Mouse (Mus musculus): ENCODE results near the gene Snw1.
"Not testable (repeated sequence)": the region's sequence is repeated elsewhere in the genome, so short reads cannot be mapped to it uniquely, and the experiment has no call there.

Gene Snw1

DNA sequence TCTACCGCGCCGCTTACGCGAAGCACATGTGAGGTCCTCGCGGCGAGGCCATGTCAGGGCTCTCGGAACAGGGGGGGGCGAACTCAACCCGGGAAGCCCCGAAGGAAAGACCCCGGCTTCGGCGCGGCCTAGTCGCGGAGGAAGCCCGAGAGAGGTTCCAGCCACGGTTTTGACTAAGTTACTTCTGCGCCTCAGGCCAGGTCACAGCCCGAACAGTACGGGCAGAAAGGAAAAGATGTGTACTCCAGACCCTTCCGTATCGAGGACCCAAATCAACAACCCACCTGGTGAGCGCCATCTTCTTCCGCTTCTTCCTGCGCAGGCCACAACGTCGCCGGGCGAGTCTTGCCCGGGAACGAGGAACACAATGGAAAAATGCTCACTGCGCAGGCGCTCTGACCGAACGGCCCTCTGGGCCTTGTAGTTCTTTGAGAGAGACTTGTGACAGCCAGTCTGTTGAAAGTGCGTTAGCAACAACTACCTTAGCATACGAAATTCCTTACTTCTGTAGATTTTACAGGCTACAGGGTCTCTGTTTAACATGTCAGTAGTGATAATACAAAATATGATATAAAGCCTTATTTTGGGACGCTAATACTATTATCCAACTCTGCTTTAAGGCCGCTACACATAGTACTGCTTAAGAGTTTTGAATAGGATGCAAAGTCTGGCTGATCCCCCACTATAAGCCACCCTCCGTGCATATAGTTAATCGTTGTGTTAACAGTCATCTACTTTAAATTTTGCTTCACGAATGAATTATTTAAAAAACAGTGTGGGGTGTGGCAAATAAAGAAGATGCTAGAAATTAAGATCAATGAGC, at the start of gene Snw1:
Gene Snw1, minus strand, starts transcription at position 311 of the 823 bp plus-strand sequence.
- in situ Hi-C loops (cut with MboI, MseI), result no loop called here

DNA sequence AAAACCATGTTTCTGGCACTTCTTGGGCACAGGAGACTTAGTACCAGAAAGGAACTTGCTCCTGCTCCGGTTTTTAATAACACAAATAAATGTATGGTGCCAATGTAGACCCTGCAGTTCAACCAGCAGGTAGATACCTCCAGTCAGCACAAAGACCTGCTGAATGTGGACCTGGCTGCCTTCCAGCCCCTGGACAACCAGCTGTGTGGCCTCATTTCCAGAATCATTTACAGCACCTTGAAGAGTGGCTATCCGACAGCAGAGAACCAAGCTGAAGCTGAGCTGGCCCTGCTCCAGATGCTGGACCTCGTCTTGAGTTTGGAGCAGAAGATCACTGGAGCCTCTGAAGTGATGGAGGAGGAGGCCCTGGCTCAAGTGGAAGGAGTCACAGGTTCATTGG, 47.5 kb upstream of the Snw1 start:
- in situ Hi-C loops (cut with MboI, MseI), result not testable (repeated sequence)

DNA sequence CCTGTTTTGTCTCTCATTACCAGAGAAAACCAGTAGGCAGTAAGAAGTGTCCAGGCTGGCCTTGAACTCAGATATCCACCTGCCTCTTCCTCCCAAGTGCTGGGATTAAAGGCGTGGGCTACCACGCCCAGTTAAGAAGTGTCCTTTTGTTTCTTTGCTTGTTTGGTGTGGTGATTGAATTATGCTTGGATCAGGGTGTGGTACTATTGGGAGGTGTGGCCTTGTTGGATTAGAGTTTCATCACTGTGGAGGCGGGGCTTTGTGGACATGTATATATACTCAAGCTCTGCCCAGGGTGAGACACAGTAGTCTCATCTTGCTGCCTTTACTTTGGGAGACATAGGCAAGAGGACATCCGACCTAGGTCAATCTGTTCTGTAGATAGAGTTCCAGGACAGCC, 41.9 kb upstream of the Snw1 start, which contains the start of gene Gm8300:
Gene Gm8300, plus strand, starts transcription at position 301 of the 400 bp plus-strand sequence.
- in situ Hi-C loops (cut with MboI, MseI), result not testable (repeated sequence)

DNA sequence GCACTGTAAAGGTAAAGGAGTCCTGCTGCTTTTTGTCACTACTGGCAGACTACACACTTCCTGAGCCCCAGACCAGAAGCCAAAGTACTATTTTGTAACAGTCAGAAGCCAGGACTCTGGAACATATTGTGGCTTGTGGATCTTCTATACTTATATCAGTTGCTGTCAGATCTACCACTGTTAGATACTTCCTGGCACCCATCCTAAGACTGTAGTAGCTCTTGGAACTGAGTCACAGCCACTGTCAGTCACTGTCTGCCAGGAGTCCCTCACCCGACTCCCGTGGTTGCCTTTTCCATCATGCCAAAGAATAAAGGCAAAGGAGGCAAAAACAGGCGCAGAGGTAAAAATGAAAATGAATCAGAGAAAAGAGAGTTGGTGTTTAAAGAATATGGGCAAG, 22.3 kb upstream of the Snw1 start, which contains the start of gene Gm5788:
Gene Gm5788, plus strand, starts transcription at position 301 of the 400 bp plus-strand sequence.
- in situ Hi-C loops (cut with MboI, MseI), result not testable (repeated sequence)

DNA sequence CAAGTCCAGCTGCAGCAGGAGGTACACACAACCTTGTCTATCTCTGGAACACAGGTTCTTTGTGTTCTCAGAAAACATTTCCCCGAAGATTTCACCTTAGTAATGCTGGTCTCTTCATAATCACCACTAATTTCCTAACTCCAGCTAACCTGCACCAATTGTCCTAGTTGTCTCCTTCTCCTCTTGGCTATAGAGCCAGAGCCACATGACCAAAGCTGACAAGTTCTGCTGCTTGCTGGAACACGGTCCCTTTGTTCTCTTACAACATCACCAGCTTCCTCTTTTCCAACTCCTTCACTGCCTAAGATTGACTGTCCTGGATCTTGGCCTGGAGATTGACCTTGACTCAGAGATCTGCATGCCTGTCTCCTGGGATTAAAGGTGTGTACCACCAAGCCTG, 16.6 kb upstream of the Snw1 start:
- in situ Hi-C loops (cut with MboI, MseI), result not testable (repeated sequence)

DNA sequence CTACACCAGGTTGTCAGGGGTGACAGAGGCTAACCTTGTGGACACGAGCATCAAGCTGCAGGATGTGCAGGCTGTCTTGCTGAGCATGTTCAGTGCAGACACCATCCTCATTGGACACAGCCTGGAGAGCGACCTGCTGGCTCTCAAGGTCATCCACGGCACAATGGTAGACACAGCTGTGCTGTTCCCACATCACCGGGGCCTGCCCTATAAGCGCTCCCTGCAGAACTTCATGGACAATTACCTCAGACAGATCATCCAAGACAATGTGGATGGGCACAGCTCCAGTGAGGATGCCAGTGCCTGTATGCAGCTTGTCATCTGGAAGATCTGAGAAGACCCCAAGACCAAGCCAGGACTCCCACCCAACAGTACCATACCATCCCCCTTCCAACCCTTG, 10.4 kb upstream of the Snw1 start:
- in situ Hi-C loops (cut with MboI, MseI), result not testable (repeated sequence)

DNA sequence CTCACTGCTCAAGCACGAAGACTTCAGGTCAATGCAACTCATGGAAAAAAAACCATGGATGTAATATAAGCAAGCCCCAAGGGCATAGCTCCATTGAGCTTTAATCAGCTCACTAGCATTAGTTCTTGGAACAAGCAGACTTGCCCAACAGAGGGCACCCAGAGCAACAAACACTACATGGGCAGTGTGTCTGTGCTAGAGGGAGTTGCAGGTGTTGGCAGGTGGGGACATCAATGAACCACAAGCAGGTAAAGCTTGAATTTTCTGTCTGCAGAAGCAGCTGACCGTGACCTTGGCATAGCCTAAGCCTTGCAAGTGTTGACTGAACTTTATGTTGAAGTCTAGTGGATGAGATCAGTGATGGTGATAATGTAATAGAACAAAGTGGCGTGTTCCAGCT, 2.7 kb upstream of the Snw1 start:
- in situ Hi-C loops (cut with MboI, MseI), result no loop called here

DNA sequence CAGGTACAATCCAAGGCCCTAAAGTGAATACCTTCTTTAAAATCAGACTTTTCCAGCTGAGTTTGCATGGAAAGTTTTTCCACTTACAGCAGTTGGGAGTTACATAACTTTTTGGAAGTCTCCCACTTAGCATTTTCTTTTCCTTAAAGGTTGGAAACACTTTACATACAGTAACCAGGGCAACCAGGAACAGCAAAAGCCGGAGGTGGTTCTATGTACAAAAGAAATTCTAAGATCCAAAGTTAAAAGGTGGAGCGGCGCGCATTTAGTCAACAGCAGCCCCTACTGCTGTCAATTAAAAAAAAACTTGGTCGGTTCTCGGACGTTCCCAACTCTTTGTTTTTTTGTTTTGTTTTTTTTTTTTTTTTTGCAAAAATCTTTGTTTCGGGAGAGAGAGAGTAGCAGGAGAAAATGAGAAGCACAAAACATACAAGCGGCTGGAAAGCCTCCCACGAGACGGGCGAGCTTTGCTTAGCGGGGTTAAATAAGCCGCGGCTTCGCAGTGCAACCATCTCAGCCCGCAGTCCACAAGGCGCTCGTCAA, 582 bp downstream of the Snw1 start:
- in situ Hi-C loops (cut with MboI, MseI), result no loop called here

DNA sequence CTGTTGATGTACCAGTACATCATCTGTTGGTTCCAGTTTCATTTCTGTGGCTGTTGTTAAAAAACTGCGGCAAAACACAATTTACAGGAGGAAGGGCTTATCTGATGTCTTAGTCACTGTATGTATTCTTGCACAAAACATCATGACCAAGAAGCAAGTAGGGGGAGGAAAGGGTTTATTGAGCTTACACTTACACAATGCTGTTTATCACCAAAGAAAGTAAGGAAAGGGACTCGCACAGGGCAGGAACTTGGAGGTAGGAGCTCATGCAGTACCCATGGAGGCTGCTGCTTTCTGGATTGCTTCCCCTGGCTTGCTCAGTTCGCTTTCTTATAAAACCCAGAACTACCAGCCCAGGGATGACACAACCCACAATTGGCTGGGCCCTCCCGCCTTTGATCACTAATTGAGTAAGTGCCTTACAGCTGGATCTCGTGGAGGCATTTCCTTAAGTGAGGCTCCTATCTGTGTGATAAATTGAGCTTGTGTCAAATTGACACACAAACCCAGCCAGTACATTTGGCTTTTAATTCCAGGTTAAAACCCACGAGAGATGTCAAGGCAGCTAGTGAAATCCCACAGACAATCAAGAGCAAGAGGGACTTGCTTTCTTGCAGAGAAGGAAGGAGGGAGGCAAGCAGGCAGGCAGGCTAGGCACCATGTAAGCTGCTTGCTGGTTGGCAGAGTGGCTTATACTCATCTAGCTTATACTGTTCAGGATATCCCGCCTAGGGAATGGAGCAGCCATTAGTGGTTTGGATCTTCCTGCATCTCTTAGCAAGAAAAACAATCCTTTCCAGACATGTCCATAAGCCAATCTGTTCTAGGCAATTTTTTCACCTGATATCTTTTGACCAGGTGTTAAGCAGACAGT, 1.6 kb downstream of the Snw1 start:
- in situ Hi-C loops (cut with MboI, MseI), result no loop called here

DNA sequence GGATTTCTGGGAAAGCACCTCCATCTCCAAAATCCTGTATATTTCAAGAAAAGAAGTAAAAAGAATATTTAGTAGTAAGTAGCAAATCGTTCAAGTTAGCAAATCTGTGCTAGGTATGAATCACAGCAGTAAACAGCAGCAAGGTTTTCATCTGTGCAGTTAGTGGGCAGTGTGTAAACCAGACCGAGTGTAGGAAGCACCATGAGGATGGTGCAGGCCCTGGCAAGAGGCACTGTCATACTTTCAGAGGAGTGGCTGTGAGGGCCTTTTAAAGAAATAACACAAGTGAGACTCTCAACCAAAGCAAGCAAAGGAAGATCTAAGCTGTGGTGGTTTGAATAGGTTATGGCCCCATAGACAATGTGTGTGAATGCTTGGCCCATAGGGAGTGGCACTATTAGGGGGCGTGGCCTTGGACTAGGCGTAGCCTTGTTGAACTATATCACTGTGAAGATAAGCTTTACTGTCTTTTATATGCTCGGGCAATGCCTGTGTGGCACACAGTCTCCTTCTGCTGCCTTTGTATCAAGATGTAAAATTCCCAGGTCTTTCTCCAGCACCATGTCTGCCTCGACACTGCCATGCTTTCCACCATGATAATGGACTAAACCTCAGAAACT, 7.3 kb downstream of the Snw1 start:
- in situ Hi-C loops (cut with MboI, MseI), result loop anchor here (5.0 kb wide), 1 partner anchor 32 kb away; no protein-coding TSS in a partner anchor

DNA sequence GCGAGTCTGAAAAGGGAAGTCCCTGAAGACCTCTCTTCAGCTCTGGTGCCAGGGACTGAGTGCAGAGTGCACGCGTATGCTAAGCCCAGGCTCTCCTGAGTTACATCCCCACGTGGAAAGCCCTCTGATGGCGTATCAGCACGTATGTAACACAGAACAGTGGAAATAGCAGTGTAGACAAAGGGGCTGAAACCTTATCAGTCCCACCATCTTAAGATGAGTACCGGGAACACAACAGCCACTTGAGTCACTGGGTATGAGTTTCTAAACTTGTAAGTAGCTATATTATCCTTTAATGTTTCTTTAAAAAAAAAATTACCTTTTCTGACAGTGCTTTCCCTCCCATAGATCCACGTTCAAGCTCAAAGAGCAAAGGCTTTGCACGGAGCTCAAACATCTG, 22.6 kb downstream of the Snw1 start:
- in situ Hi-C loops (cut with MboI, MseI), result no loop called here

DNA sequence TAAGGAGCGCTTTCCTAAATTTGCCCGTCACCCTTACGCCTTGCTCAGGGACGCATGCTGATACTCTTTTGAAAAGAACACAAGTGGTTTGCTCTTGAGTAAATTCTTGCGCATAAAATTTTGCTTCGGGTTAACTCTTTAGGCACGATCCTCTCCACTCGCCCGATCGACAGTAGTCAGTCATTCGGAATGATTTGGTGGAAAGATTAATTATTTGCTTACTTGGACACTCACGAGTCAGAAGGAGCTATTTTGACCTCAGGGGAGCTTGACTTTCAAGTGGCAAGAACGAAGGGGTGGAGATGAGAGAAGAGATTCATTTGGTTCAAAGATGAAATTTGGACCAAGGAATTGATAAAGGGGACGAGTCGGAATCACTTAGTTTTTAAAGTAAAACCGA, 27.9 kb downstream of the Snw1 start:
- in situ Hi-C loops (cut with MboI, MseI), result no loop called here

DNA sequence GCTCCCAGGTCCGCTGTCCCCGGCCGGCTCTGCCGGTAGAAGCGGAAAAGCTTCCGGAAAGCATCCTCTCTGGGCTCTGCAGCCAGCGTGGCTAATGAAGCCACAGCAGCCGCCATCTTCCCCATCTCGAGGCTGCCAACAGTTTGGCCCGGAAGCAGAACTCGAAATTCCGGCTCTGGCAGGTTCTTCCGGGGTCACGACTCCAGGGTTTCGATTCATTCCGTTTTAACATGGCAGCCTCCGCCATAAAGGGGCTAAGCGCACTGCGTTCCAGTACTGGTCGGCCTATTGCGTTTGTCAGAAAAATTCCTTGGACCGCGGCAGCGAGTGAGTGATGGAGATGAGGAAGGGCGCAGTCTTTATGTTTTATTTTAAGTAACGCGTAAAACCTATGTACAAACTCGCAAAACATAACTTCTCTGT, 28.4 kb downstream of the Snw1 start, which contains the start of the genes Slirp and Alkbh1:
Gene Slirp, plus strand, starts transcription at position 197 of the 423 bp plus-strand sequence.
Gene Alkbh1, minus strand, starts transcription at position 318 of the 423 bp plus-strand sequence.
- in situ Hi-C loops (cut with MboI, MseI), result no loop called here

DNA sequence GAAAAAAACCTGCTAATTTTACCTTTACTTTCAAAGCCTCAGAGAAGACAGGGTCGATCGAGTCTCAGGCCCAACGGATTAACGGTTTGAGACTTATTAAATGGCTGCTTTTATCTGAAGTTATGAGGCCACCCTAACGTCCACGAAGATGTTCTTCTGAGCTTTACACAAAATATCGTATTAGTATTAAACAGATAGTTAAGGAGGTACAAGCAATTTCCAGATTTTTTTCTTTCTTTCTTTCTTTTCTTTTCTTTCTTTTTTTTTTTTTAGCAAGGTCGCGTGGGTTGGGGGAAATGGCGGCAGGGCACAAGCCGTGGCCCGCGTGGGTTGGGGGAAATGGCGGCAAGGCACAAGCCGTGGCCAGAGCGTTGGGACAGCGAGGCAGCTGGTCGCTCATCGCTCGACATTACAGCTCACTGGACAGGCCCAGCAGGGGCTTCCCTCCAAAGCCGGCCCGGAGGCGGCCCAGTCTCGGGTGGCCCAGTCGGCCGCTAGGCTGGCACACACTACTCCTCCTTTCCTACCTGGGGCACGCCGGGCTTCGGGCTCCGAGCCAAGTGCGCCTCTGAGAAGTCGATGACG, 28.9 kb downstream of the Snw1 start:
- in situ Hi-C loops (cut with MboI, MseI), result no loop called here

DNA sequence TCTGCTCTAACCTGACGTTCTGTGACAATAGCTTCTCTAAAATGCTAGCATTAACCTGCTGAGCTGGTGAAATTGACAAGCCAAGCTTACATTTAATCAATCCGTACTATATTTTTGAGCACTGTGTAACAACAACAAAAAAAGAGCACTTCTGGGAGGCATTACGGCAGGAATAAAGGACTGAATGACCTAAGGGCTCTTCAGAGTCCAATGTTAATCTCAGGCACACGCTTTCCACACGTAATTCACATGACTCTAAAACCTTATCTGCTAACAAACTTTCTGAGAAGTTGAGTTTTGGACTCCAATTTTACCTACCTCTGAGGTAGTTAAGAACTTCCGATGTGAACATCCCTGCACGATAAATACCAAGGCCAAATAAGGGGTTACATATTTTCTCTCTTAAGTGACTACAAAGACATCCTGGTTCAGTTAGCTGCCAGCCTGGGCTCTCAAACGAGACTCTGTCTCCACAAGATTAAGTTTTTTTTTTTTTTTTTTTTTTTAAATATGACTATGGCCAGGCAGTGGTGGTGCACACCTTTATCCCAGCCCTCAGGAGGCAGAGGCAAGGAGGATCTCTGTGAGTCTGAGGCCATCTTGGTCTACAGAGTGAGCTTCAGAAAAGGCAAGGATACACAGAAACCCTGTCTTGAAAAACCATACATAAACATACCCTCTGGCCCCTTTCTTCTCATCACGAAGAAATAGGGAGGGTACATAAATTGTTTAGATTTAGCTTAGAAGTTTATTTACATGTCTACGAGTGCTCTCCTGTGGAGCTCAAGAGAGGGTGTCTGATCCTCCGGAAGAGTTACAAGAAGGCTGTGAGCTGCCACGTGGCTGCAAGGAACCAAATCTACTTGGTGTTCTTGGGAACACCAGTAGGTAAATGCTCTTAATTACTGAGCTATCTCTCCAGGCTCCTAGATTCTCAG, 29.6 kb downstream of the Snw1 start:
- in situ Hi-C loops (cut with MboI, MseI), result no loop called here

DNA sequence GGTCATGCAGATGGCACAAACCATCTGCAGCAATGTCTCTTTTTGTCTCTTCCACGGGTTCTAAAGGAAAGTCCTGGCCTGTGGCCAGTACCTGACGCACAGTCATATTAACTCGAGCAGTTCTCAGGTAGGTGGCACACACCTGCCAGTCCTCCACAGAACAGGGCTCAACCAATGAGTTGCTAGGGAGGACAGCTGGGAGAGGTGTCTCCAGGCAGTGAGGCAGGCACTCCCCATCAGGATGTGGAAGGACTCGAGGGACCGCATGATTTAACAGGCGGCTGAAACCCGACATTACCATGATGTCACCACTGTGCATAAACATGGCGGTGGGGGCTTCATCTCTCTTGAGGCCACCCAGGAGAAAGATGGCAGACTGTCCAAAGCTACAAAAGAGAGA, 43.2 kb downstream of the Snw1 start:
- in situ Hi-C loops (cut with MboI, MseI), result no loop called here

DNA sequence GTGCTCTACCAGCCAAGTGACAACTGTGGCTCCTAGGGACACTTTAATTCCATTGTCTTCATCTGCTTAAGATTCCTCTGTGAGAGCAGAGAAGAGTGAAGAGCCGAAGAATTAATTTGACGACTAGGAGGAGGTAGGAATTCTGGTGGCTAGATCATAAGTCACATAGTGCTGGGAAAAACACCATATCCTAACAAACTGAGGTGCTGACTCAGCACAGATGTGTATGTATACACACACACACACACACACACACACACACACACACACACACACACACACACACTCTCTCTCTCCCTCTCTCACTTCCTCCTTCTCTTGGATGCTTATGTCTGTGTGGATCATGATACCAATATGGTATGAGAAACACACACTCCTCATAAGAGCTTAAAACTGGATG, 43.8 kb downstream of the Snw1 start:
- in situ Hi-C loops (cut with MboI, MseI), result no loop called here

DNA sequence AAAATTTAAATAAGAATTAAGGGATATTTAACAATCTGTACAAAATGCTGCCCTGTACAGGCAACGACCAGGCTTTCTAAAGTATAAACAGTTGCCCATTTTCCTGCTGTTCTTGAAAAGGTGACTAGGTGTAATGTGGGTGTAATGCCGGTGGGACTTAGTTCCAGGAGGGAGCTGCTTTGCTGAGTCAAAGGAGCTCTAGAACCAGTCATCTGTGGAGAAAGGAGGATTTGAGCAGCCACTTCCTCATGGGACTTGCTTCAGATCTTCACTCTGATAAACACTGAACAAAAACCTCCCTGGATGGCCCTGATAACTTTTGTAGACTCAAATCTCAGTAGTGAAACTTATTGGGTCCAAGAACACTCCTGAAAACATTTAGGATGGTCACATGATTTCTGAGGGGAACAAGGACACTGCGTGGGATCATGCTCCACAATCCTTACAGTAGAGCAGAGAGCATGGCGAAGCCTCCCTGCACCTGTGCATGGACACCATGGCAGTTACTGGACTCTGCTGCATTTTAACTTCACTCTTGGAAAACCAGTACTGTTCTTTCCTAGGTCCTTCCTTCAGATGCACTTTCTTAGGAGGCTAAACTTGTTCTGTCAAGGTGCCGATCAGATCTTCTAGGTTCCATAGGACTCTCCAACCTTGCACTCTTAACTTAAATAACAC, 45.6 kb downstream of the Snw1 start:
- in situ Hi-C loops (cut with MboI, MseI), result no loop called here

DNA sequence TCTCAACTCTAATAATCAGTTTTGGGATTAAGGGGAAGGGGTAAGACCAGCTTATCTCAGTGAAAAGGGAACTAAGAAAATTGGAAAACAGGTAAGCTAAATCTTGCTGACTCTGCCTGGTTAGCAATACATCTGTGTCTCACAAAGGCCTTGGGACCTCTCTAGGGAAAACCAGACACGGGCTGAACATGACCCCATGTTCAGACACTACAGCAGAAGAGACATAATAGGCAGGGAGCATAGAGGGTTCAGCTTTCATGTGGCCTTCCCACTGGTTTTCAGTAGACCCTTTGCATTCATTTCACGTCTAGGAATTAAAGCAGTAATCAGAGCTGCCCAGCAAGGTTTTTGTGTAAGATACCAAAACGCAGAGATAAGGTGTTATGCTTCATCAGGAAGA, 47.6 kb downstream of the Snw1 start:
- in situ Hi-C loops (cut with MboI, MseI), result no loop called here
